Mouse (Mus musculus) megakaryocyte progenitor cell, adult 5-6 weeks (primary cell): ENCODE results near the gene Traf6. TPM values are rescaled to one million over a fixed set of nuclear protein-coding genes. Genes with fewer than 3 reads are reported as not detected.
A peak's percentile ranks its signal among the peaks of the same experiment; 100 is the strongest.

Experiments
- ATAC-seq: replicated peaks from 2 replicates; pipeline ENCODE4 v1.8.0; 2016; ENCODE audit warnings: mild to moderate bottlenecking, moderate TSS enrichment, inconsistent platforms; ENCODE audit not compliant: poor library complexity
- total RNA-seq, 2 experiments: library from RNA; stranded (forward) in 1 of 2; stranded (reverse) in 1 of 2; fragments of 157-497, 149-512 nt in 1 of 2; fragments of 200-1000 nt in 1 of 2; gene quantifications; 2 replicates each; pipeline versions ENCODE4 v1.2.3 to v1.2.4; 2015 to 2017

Gene Traf6
- total RNA-seq (2015): 24.5 and 27.1 TPM in 2 replicates
- total RNA-seq (2017): 14.0 and 14.1 TPM in 2 replicates

- peak; percentile 98 for ATAC-seq
Measured at GRCm38 (mm10) chr2:101678236-101679021, at the start of gene Traf6. TSS of gene Traf6 (plus strand) at chr2:101678429.

DNA sequence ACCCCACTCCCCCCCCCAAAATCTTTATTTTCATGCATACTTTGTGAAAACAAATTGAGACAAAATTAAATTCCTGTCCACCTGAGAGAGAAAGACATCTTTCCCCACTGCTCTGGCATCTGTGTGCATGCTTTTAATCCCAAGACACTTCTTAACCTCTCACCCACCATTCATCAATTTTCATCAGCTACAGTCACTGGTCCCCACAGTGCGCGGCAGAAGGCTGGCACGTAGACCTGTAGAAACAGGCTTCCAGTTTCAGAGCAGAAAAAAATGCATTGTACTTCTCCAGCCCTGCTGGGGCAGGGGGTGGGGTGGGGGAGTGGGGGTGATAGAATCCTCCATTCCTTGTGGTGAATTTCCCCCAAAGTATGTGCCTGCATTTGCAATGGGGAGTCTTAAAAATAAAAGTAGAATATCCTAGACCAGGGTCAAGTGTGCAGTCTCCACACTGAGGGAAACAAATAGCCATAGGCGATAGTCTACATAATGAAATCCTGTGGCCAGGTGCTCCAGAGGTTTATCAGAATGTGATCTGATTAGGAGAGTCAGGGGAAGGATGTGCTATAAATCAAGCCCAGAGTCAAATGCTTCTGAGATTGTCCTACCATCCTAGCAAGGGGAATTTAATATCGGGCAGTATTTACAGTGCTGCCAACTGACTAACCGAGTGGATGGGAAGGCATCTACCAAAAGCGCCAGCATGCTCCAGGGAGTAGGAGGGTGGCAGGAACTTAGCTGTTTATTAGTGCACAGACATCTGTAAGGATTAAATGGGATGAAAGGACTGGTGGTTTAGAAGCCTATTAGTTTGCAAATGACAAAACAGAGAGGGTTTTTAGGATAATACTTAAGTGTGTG, 39.0 kb upstream of the Traf6 start:
- no peak for ATAC-seq

DNA sequence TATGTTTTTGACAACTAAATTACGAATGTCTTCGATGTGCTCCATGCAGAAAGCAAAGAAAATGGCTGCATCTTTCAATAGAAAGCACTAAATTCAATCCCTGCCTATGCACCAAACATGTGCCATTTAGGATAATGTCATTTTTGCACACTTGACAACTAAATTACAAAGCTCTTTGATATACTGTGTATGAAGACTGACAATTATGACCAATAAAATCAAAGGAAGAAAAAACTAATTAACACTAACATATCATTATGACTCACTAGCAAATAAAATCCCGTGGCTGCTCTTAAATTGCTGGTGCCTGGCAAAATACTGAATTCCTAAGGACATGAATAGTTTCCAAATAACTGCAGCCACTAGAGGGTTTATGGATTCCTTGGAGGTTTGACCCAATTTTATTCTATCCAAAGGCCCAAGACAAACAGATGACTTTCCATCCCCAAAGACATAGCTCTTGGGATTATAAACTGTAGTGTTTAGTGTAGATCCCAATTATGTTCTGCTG, 38.3 kb upstream of the Traf6 start:
- ATAC-seq: no peak

- no peak for ATAC-seq
Measured at GRCm38 (mm10) chr2:101645841-101646240, 32.4 kb upstream of the Traf6 start.

GRCm38 (mm10) chr2:101648361-101648760, 29.9 kb upstream of the Traf6 start:
- no peak for ATAC-seq

DNA sequence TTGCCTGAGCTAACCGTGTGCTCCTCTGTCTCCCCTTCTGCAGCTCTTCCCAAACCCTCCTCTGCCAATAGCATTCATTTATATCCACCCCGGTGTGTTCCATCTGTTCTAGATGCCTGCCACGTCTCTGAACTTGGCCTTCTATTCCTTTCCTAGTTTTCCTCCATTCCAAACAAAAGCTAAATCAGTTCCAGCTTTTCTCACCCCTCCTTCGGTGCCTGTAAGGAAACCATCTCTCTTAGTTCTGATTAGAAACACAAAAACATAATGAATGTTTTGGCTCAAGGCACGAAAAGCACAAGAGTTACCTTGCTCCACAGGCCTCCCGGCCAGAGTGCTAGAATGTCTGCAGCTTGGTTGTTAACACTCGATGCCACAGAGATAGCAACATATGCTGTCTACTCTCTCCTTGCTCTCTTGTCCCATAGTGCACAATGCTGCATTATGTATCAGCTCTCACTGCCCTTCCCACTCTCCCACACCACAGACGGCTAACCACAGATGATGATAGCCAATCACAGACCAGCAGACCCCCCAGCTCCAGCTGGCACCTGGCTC, 29.0 kb upstream of the Traf6 start, which contains the start of the genes Rag1 and B230118H07Rik:
Gene Rag1, minus strand, starts transcription at position 388 of the 558 bp plus-strand sequence.
Gene B230118H07Rik, minus strand, starts transcription at position 419 of the 558 bp plus-strand sequence.
- ATAC-seq: peak; percentile 57

DNA sequence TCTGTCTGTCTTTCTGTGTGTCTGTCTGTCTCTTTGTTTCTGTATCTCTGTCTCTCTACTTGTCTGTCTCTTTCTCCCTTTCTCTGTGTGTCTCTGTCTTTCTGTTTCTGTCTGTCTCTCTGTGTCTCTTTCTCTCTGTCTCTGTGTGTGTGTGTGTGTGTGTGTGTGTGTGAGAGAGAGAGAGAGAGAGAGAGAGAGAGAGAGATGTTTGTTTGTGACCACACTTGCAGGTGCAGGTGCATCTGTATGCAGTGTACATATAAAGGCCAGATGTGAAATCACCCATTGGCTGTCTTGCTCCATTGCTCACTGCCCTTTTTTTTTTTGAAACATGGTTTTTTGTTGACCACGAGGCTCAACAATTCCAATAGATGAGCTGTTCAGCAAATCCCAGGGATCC, 27.8 kb upstream of the Traf6 start:
- ATAC-seq: no peak

DNA sequence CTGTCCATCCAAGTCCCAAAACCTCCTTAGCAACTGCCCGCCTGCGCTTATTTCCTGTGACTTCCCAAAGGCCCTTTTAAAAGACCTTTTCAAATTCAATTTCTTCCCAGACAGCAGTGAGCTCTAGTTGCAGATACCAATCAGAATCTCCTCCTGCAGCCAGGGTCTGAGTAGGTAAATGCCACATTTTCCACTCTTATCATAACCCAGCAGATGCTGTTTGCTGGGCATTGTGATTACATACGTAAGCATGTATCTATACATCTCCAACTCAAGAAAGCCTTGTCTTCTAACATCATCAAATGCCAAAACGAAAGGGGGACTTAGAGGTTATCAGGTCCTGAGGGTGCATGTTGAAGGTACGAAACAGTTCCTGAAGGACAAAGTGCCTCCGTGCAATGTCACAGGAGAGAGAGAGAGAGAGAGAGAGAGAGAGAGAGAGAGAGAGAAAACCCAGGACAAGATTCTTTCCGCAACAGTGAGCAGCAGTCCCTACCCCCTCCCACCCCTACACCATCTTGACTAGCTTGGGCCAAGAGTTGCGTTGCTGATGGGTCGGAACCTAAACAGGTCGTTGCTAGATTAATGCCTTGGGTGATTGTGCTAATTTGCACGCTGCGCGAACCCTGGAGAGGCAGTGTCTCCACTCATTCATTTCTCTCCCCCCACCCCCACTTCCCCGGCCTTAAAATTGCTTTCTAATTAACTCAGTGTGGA, 25.9 kb upstream of the Traf6 start:
- ATAC-seq: peak; percentile 52

GRCm38 (mm10) chr2:101652921-101653597, 25.2 kb upstream of the Traf6 start:
- ATAC-seq: peak; percentile 71

- ATAC-seq: no peak
Measured at GRCm38 (mm10) chr2:101660536-101660935, 17.7 kb upstream of the Traf6 start.

GRCm38 (mm10) chr2:101665058-101665702, 13.0 kb upstream of the Traf6 start:
- ATAC-seq: peak; percentile 100

- ATAC-seq: no peak
Measured at GRCm38 (mm10) chr2:101665703-101666092, 12.5 kb upstream of the Traf6 start.

- ATAC-seq: no peak
Measured at GRCm38 (mm10) chr2:101668751-101669150, 9.5 kb upstream of the Traf6 start.

- ATAC-seq: no peak
Measured at GRCm38 (mm10) chr2:101673547-101673946, 4.7 kb upstream of the Traf6 start.

- ATAC-seq: no peak
Measured at GRCm38 (mm10) chr2:101679164-101679784, 1.0 kb downstream of the Traf6 start.

DNA sequence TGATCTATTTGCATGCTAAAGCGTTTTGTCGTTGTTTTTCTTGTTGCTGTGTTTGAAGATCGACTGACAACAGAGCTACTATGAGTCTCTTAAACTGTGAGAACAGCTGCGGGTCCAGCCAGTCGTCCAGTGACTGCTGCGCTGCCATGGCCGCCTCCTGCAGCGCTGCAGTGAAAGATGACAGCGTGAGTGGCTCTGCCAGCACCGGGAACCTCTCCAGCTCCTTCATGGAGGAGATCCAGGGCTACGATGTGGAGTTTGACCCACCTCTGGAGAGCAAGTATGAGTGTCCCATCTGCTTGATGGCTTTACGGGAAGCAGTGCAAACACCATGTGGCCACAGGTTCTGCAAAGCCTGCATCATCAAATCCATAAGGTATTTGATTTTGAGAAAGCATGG, 6.2 kb downstream of the Traf6 start:
- no peak for ATAC-seq

DNA sequence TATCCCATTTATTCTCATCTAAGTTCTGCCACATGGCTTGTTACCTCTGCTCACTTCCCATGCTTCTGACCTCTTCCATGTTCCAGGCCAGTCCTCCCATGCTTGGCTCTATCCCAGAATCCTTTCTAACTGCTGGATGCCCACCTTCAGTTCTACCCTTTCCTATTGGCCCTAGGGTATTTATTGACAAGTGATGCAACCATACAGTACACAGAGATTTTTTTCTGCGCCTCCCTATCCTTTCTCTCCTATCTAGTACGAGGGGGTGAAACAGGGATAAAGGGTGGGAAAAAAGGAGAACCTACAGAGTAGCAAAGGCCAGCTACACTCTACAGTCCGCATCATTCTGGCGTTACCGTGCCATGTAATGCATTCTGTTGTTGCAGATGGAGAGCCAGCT, 9.8 kb downstream of the Traf6 start:
- no peak for ATAC-seq

DNA sequence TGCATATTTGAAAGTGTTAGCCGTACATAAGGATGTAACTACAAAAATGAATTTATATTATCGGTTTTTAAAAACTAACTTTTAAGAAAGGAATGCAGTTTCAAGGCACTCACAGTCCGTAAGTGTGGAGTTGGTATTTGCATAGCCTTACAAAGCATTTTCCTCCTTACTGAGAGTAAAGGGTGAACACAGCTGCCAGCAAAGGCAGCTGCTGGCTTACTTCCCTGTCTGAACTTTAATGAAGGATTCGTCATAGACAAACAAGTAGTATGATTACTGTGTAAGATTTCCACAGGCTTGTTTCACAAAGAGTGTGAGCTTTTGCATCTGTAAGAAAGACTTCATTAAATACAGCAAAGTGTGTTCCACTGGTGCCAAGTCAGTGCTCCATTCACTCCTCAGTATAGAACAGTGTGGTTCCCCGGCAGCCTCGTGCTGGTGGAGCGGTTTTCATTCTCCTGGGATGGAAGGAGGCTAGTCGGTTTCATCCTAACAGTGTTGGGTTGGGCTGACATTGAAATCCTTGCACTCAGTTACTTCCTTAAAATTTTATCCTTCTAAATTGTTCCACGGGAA, 12.1 kb downstream of the Traf6 start:
- no peak for ATAC-seq

GRCm38 (mm10) chr2:101693043-101693442, 14.8 kb downstream of the Traf6 start:
- no peak for ATAC-seq
